Mouse (Mus musculus) WW6 (cell line): Measurements from ENCODE around the gene Btaf1.

ENCODE experiments used
- DNase-seq: peaks from one replicate; pipeline ENCODE4 v3.0.0-alpha.2; 2013; ENCODE audit warnings: low read depth, low spot score

Btaf1 gene

GRCm38 (mm10) chr19:37020951-37021350 lies 95.1 kb downstream of the Btaf1 start:
- no peak for DNase-seq

DNA sequence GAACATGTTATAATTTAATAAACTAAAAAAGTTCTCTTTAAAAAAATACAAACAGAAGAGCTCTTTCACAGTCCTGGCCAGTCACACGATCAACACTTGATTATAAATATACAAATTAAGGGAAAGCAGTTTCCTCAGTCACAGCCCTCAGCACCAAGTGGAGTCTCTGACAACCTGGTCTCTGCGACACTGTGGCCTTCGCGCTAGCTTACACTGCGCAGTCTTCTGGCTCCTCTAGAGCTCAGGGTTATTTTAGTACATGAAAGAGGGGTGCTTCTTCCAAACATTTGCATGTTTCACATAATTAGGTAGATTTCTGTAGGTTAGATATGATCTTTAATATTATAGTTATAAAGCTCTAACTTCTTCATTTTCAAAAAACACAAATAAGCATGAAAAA lies 96.3 kb downstream of the Btaf1 start:
- DNase-seq: no peak

DNA sequence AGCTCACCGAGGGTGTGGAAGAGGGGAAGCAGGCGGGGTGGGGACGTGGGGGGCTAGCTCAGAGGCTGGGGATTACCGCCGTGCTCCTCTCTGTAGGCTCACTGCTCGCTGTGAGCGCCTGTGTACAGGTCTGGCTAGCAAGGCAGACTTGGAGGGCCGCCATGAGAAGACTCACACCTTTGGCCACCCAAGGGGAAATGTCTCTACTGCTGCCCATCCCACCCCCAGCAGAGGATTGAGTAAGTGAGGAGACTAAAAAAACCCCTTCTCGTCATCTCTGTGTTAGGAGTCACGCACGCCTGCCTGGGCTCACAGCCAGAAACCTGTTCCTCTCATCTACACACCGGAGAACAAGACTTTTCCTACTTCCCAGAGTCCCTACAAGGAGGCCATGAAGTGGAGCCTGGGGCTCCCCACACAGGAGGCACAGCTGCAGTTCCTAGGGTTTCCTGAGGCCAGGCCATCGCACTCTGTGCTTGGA lies 100.0 kb downstream of the Btaf1 start:
- no peak for DNase-seq

DNA sequence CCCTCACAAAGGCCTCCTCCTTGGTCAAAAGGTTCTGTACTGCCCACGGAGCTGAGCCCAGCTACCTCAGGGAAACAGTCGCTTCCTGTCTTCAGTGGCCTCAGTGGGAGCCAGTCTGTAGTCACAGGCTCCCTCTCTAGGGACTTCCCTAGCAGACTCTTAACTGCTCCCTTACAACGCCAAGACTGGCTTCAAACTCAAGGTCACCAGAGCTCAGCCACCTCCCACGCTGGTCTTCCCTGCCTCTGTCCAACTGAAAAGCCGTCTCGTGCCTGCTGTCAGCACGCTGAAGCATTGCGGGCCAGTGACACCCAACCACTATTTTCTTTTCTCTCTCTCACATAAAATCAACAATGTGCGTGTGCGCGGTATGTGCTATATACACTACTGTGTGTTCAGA lies 100.5 kb downstream of the Btaf1 start:
- DNase-seq: no peak

DNA sequence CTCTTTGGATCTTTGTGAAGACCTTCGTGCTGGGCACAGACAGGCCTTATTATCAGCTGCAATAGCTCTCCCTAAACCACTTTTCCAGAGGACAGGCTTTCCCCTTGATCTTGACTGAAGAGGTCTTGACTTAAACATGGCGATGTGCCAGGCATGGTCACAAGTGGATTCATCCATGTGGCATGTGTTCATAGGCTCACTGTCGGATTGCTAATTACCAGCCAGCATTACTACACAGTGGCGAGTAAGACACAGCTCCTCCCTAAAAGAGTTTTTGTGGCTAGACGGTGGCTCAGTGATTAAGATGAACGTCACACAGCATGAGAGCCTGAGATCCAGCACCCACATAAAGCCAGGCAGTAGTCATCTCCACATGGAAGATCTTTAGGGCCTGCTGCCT lies 103.9 kb downstream of the Btaf1 start:
- no peak for DNase-seq

GRCm38 (mm10) chr19:37031446-37031845 lies 105.6 kb downstream of the Btaf1 start:
- DNase-seq: no peak

DNA sequence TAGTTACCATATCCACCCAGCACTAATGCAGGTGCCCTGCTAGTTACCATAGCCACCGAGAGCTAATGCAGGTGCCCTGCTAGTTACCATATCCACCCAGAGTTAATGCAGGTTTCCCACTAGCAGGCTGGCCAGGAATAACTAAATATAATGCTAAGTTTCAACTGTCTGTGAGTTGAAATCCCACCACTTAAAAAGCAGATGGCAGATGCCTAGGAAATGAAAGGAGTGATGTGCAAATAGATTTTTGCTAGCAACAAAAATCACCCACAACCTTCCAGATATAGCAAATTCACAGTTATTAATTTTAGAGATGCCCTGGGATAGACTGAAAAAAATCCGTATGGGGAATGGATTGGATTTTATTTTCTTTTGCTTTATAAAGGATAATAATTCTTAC lies 106.5 kb downstream of the Btaf1 start:
- DNase-seq: no peak

GRCm38 (mm10) chr19:37040906-37041305 lies 115.0 kb downstream of the Btaf1 start:
- no peak for DNase-seq

- no peak for DNase-seq
Observed at GRCm38 (mm10) chr19:37044431-37044830, 118.6 kb downstream of the Btaf1 start.

- no peak for DNase-seq
Observed at GRCm38 (mm10) chr19:37048507-37048906, 122.6 kb downstream of the Btaf1 start.

DNA sequence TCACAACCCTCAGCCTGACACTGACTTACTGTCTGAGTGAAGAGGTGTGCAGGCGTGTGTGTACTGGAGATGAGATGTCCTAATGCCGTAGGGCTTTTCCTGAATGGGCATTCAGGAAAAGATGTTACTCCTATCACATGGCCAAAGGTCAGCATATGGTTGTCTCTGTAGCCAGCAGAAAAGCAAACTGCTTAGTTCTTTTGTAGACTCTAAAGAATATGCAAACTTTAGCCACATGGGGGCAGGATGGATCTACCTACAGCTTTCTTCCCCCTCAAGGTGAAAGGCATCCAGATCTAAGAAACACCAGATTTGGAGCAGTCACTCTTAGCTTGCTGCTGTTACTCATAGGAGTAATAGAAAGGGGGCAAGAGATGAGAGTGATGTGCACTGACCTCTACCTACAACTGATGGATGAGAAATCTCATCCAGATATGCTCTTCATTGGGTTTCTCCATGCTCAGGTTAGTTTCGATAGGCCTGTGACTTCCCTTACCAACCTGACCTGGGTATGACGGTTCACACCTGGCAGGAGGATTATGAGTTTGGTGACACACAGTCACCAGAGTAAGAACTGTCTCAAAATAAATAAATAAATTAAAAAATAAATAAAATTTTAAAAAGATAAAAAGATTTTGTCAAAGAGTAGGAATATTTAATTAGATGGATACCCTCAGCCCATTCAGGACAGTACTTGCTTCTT lies 124.9 kb downstream of the Btaf1 start:
- DNase-seq: no peak

GRCm38 (mm10) chr19:37055976-37056556 lies 130.2 kb downstream of the Btaf1 start:
- DNase-seq: no peak

- no peak for DNase-seq
Observed at GRCm38 (mm10) chr19:37057161-37057905, 131.5 kb downstream of the Btaf1 start.

- no peak for DNase-seq
Observed at GRCm38 (mm10) chr19:37059623-37060022, 133.7 kb downstream of the Btaf1 start.

DNA sequence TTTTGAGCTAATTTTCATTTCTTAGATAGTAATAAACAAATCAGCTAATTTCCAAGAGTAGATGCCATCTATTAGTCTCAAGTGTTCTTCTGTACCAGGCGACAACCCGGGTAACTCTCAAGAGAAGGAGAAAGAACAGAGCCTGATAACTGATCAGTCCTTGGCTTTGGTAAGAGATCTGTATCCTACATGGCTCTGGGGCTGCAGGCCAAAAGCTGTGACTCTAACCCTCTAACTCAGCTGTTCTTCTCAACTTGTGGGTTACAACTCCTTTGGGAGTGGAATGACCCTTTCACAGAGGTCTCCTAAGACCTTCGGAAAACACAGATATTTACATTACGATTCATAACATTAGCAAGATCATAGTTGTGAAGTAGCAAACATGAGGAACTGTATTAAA lies 134.2 kb downstream of the Btaf1 start:
- DNase-seq: no peak
